Mouse (Mus musculus): Measurements from ENCODE around the gene Lrrc8a. TPM values are rescaled to one million over a fixed set of nuclear protein-coding genes. Genes with fewer than 3 reads are reported as not detected.

The Lrrc8a gene
- total RNA-seq (2021): 10 to 100 TPM; 18.5 to 19.8 TPM
- long read RNA-seq, experiment 1, full-length matches to known transcripts: 1 of 3 reads
- long read RNA-seq, experiment 1, partial matches to known transcripts: 1 of 3 reads
- long read RNA-seq, experiment 1, other reads (novel, unspliced or antisense): 1 of 3 reads
- long read RNA-seq, experiment 2, full-length matches to known transcripts: 1 of 1 reads
- long read RNA-seq, experiment 2, partial matches to known transcripts: 0 of 1 reads
- long read RNA-seq, experiment 2, other reads (novel, unspliced or antisense): 0 of 1 reads

GRCm38 (mm10) chr2:30237199-30237880, at the start of gene Lrrc8a:
TSS of gene Lrrc8a (plus strand) at chr2:30237715.
- intact Hi-C loops (cut with DNase I): loop anchor here (2.0 kb wide), 1 partner anchor 31 kb away; no protein-coding TSS in a partner anchor
- DNase-seq: peak; percentile 99 to 100

- intact Hi-C loops (cut with DNase I): loop anchor here (5.0 kb wide), 1 partner anchor 90 kb away; the partner anchor contains the start of gene Gm28038
- DNase-seq: no peak
Measured at GRCm38 (mm10) chr2:30191790-30192580, 45.5 kb upstream of the Lrrc8a start.

GRCm38 (mm10) chr2:30194656-30195055, 42.9 kb upstream of the Lrrc8a start:
- intact Hi-C loops (cut with DNase I): loop anchor here (5.0 kb wide), 1 partner anchor 88 kb away; the partner anchor contains the start of gene Gm28038
- no peak for DNase-seq

GRCm38 (mm10) chr2:30198021-30198420, 39.5 kb upstream of the Lrrc8a start:
- intact Hi-C loops (cut with DNase I): no loop called here
- no peak for DNase-seq

- no peak for DNase-seq
- intact Hi-C loops (cut with DNase I): no loop called here
Measured at GRCm38 (mm10) chr2:30199984-30200383, 37.5 kb upstream of the Lrrc8a start.

GRCm38 (mm10) chr2:30200388-30200925, 37.1 kb upstream of the Lrrc8a start:
- DNase-seq: no peak
- intact Hi-C loops (cut with DNase I): no loop called here

- intact Hi-C loops (cut with DNase I): loop anchor here (2.0 kb wide), 1 partner anchor 25 kb away; the partner anchor contains the start of gene Spout1
- no peak for DNase-seq
Measured at GRCm38 (mm10) chr2:30203439-30203838, 34.1 kb upstream of the Lrrc8a start.

GRCm38 (mm10) chr2:30205255-30205628, 32.3 kb upstream of the Lrrc8a start:
- no peak for DNase-seq
- intact Hi-C loops (cut with DNase I): no loop called here

- intact Hi-C loops (cut with DNase I): loop anchor here (2.0 kb wide), 1 partner anchor 31 kb away; the partner anchor contains the start of gene Lrrc8a
- peak; percentile 92 for DNase-seq
Measured at GRCm38 (mm10) chr2:30205629-30206357, 31.7 kb upstream of the Lrrc8a start, which contains the start of gene Kyat1. TSS of gene Kyat1 (minus strand) at chr2:30205847.

GRCm38 (mm10) chr2:30207401-30207800, 30.1 kb upstream of the Lrrc8a start:
- intact Hi-C loops (cut with DNase I): loop anchor here (2.0 kb wide), 1 partner anchor 29 kb away; the partner anchor contains the start of gene Lrrc8a
- DNase-seq: no peak

GRCm38 (mm10) chr2:30207886-30208285, 29.6 kb upstream of the Lrrc8a start:
- DNase-seq: no peak
- intact Hi-C loops (cut with DNase I): loop anchor here (2.0 kb wide), 1 partner anchor 29 kb away; the partner anchor contains the start of gene Lrrc8a

GRCm38 (mm10) chr2:30211408-30212168, 25.9 kb upstream of the Lrrc8a start:
- no peak for DNase-seq
- intact Hi-C loops (cut with DNase I): no loop called here

- intact Hi-C loops (cut with DNase I): no loop called here
- DNase-seq: no peak
Measured at GRCm38 (mm10) chr2:30212169-30212545, 25.4 kb upstream of the Lrrc8a start.

GRCm38 (mm10) chr2:30212951-30213350, 24.6 kb upstream of the Lrrc8a start:
- no peak for DNase-seq
- intact Hi-C loops (cut with DNase I): no loop called here

- DNase-seq: no peak
- intact Hi-C loops (cut with DNase I): no loop called here
Measured at GRCm38 (mm10) chr2:30214745-30215144, 22.8 kb upstream of the Lrrc8a start.

- intact Hi-C loops (cut with DNase I): no loop called here
- no peak for DNase-seq
Measured at GRCm38 (mm10) chr2:30215493-30215892, 22.0 kb upstream of the Lrrc8a start.

GRCm38 (mm10) chr2:30216293-30216692, 21.2 kb upstream of the Lrrc8a start:
- no peak for DNase-seq
- intact Hi-C loops (cut with DNase I): no loop called here

GRCm38 (mm10) chr2:30235593-30235992, 1.9 kb upstream of the Lrrc8a start:
- DNase-seq: no peak
- intact Hi-C loops (cut with DNase I): no loop called here

Measured in gastrocnemius, postnatal 36 days (tissue).